Mouse (Mus musculus) spleen, adult 12 weeks (tissue): ENCODE measurements around the gene Nav2.

ENCODE experiments used
- DNase-seq: peaks from one replicate; pipeline ENCODE4 v3.0.0; 2022; ENCODE audit warnings: low spot score

The Nav2 gene

DNA sequence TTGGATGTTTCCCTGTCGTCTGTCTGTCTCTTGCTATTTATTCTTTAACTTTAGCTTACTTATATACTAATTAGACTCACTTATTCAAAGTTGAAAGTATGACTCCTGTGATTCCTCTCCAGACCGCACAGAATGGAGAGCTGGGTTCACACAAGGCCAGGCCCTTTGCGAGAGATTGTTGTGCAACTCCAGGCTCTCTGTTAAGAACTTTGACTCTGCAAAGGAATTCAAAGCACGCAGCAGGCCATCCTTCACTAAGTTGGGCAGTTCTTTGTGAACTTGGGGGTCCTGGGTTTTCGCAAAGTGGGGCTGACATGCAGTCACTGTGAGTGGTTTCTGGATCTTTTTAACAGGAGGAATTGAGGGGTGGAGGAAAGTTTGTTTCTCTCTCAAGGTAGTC lies 95.9 kb downstream of the Nav2 start:
- no peak for DNase-seq

DNA sequence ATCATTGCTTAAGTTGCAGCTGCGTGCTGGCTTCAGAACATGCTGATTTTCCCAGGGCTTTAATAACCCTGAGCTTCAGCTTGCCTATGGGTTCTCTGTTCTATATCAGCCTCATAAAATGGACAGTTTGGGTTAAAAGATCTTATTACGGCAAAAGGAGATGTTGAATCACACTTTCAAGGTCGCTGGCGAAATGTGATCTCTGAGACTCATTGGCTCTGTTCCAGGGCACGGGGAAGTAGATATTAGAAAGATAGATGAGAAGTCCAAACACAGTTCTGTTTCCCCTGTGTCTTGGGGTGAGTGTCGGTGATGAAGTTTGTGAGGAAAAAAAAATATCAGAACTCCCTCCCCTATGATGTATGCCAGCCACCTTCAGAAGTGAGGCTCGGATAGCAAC lies 98.4 kb downstream of the Nav2 start:
- no peak for DNase-seq

DNA sequence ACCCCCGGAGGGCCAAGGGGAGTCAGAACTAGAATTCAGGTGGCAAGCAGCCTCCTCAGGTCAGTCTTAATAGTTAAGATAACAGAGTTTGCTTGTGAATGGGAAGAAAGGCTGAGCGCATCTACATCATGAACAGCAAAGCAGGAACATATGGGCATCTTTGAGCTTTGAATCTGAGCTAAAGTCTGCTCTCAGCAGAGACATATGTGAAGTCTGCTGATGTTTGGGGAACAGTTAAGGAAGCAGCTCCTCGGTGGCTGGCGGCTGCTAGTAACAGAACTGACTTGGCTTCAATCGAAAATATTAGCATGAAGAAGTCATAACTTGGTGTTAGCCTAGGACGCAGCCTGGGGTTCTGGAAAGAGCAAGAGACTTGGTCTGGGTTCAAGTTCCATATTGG lies 102.2 kb downstream of the Nav2 start:
- no peak for DNase-seq

DNA sequence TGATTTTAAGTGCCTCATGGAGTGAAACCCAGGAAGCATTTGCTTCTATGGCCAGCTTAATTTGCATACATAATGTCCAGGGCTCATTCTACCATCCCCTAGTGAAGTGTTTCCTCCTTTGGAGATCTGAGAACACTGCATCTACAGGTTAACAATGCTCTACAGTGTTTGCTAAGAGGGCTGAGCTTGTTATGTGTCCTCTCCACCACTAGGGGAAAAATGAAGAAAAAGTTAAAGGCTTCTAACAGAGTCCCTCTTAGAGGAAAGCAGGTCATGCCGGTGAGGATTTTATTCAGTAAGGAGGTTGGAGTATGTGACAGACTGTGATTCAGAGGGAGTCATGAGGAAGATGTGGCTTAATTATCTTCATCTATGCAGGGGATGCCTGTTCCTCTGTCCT lies 103.5 kb downstream of the Nav2 start:
- DNase-seq: no peak

DNA sequence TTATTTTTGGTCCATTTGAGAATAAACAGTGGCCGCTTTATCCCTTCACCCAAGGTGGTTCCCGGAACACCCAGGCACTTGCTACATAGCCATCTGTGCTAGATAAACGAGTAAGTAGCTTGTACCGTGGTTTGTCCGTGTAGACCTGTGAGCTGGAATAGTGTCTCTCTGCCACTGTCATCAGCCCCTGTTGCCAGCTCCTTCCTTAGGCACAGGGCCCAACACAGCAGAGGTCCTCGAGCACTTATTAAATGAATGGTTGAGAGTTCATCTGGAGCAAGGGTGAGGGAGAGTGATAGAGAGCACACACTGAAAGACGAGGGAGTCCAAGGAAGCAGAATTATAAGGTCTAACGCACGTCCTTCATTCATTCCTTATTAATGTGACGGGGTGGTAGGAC lies 106.0 kb downstream of the Nav2 start:
- no peak for DNase-seq

DNA sequence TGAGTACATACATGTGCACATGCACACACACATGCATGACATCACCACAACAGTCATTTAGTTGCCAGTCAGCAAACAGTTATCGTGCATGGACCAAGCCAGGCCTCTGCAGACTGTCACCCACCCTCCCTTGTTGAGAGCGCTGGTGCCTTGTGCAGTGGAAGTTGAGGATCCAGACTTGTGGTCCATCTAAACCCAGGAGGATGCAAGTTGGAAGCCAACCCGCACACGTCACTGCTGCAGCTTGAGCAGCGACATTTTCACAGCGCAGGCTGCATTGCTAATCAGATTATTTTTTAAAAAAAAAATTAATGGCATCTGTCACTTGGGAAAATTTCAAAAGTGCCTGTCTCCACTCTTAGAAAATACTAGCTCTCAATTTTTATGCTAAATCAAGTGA lies 106.8 kb downstream of the Nav2 start:
- no peak for DNase-seq

DNA sequence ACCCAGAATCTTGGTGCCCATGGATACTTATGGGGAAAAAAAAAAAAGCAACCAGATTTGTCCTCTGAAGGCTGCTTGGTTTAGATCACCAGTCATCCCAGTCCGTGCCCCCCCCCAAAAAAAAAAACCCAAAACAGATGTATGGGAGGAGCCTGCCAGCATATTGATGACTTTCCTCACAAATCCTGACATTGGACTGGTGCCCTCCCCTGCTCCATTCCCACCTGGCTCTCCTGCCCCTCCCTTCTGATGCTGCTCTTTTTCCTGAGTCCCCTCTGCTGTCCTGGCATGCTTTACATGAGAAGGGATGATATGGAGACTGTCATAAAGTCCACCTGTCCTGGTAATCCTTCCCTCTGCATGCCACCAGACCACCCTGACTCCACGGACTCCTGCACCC lies 107.6 kb downstream of the Nav2 start:
- no peak for DNase-seq

DNA sequence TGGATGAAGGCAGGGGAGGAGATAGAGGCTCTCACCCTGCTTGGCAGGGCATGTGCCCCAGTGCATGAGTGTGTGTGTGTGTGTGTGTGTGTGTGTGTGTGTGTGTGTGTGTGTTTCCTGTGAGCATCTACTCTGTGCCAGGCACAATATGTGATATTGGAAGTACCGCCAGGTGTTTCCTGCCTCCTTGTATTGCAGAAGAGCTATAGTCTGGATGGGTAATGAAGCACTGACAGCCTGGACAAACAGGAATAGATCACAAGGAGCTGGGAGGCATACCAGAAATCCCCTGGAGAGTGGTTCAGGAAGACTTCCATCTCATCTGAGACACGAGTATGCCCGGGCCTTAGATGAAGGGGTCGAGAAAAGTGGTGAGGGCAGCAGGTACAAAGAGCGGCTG lies 109.3 kb downstream of the Nav2 start:
- DNase-seq: no peak

DNA sequence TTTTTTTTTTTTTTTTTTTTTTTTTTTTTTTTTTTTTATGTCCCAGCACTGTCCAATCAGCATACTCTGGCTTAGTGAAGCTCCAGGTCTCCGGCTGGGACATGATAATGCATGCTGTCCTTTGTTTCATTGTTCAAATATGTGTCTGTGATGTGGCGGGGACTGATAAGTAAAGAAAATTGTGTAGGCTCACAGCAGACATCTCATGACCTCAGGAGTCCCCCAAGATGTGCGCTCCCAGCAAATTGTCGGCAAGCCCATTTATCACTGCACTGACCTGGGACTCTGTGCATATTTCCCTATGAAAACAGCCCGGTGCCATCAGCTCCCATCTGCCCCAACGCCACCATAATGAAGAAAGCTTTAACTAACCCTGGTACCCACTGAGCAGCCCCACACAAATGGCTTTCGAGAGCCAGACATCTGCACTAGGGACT lies 110.0 kb downstream of the Nav2 start:
- no peak for DNase-seq

DNA sequence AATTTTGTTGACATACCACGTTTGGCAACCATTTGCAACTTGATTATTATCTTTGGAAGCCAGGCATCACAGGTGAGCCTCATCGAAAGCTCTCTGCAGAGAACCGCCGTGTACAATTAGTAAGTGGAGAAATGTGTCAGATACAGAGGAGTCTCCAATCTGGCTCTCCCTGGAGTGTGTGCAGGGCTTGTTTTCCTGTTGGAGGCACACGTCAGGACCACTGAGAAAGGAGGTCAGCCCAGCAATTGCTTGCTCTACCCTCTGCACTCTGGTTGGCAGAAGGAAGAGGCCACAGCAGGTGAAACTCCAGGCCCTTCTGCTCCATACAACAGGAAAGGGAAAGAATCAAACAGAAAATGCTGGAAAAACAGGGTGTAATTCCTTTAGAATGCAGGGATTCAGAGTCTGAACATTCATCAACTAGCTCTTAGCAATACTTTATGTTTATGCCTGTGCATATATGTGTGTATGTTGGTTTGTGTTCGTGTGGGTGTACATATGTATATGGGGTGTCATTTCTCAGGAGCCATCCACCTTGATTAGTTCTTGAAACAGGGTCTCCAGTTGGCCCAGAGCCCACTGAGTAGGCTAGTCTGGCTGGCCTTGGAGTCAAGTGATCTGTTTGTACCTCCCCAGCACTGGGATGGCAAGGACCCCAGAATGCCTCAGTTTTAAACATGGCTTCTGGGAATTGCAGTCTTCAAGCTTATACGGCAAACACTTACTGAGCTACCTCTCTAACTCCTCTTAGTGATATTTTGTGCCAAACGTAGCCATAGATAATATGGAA lies 116.7 kb downstream of the Nav2 start:
- no peak for DNase-seq

DNA sequence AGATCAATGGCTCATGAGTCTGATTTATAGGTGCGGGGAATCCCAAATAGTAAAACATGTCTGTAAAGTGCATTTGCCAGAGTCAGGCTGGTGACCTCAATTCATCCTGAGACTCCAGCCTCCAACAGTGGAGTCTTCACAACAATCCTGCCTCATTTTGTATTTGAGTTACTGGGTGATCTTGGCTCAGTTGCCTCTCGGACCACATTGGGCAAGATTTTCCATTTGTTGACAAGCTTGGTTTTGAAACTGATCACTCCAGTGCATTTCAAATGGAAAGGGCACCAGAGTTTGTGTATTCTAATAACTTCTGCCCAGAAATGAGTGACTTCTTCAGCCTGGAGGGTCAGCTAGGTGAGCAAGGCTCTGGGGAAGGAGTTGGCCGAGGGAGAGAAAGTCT lies 117.5 kb downstream of the Nav2 start:
- no peak for DNase-seq

DNA sequence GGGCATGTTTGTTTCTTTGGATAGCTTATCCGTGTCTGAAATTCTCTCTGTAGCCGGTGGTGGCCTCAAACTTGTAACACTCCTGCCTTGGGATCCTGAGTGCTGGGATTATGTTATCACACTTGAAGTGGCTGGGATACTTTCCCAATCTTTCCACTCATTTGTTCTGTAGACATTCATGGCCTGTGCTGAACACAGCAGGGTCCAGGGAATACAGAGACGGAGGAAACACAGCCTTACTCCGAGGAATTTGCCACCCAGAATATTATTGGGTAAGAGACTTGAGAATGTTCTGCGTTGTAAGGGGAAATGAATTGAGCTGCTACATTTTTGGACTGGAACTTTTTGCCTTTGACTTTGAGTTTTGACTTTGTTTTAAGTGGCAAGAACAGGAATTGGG lies 118.0 kb downstream of the Nav2 start:
- DNase-seq: no peak

DNA sequence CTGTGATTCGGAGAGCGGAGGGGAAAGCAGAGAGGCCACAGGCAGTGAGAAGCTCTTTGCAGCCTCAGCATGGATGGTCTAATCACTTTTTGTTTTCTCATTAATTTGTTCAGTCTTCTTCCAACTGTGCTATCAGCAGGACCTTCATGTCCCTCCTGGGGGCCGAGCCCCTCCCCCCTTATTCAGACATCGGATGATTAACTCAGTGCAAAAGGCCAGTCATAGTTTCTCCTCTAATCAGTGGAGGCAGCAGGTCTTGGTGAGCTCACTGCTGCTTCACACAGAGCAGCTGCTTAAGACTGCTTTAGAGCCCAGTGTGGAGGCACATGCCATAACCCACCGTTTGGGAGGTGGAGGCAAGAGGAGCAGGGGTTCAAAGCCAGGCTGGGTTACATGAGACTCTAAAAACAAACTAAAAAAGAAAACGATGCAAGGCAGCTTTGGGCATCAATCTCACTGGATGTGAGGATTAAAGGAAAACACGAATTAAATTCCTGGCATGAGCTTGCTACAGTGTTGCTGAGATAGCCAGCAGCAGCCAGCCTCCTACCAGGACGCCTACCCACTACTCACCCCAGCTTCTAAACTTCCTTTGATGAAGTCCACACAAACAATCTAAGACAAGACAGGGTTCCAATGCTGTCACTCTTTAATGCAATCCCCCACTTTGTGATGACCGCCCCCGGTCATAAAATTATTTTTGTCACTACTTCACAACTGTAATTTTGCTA lies 120.9 kb downstream of the Nav2 start:
- DNase-seq: no peak

DNA sequence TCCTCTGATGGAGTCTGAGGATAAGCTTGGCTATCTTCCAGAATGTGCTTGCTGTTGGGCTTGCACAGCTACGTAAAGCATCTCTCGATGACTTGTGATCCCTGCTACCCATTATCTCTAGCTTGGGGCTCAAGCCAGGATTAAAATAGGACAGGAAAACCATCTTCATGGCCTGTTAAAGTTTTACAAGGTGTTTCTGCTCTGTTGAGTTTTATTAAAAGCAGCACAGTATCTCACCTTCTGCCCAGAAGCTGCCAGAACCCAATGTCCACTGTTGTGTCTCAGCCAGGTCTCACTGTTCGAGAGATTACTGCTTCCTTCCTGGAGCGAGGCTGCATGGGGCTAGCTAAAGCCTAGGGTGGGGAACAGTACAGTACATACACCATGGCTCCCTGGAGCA lies 123.7 kb downstream of the Nav2 start:
- no peak for DNase-seq

DNA sequence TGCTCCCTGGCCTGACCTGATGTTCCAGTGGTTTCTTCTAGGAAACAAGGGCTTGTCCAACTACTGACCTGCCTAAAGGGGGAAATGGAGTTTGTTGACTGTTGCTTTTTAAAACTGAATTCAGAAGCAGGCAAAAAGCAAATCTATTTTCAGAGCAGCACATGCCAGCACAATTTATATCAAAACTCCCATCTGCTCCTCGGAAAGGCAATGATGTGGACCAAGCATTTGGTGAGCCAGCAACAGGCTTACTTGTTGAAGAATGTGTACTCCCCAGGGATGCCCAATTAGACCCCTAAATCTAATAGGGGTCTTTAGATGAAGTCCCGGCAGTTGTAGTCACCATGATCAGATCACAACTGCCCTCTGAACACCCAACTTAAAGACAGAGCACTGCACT lies 125.7 kb downstream of the Nav2 start:
- no peak for DNase-seq

DNA sequence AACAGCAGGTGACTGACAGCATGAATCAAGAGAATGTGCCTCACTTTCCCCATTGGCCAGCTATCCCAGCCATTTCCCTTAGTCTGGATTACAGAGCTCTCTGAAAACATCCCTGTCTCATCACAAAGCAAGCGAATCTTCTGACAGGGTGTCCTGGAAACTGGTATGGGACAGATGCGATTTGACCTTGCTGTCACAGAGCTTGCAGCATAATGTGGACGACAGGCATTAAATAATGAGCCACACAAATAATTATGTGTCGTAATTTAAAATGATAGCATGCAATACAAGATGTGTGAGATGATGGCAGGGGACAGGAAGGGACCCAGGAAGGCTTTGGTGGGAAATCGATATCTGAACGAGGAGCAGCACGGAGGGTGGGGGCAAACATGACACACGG lies 131.6 kb downstream of the Nav2 start:
- no peak for DNase-seq

DNA sequence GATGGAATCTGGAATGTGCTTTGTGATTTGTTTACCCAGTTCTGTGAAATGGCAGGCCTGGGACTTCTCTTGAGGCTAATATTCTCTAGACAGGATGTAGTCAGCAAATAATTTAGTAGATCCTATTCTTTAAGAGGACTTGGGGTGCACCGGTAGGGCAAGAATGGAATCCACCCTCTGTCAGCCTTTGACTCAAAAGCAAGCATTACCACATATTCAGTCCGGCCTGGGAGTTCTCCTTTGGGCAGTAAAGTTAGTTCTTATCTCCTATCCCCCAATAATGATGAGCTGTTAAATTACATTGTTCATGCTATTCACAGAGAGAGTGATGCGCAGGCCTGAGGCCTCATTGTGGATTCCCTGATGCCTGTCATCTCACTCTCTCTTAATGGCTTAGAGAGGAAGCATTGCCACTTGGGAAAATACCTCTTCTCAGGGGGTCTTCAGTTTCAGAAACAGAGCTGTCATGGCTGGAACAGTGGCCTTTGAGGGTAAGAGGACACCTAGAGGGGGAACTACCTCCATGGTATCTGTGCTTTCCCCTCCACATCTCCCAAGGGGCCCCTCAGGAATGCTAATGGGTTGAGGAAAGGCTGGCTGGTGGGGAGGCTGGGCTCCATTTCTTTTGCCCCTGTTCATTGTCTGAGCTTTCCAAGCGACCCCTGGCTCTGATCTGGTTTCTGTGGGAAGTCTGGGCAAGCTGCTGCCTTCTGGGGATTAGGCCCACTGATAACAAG lies 133.0 kb downstream of the Nav2 start:
- DNase-seq: no peak

DNA sequence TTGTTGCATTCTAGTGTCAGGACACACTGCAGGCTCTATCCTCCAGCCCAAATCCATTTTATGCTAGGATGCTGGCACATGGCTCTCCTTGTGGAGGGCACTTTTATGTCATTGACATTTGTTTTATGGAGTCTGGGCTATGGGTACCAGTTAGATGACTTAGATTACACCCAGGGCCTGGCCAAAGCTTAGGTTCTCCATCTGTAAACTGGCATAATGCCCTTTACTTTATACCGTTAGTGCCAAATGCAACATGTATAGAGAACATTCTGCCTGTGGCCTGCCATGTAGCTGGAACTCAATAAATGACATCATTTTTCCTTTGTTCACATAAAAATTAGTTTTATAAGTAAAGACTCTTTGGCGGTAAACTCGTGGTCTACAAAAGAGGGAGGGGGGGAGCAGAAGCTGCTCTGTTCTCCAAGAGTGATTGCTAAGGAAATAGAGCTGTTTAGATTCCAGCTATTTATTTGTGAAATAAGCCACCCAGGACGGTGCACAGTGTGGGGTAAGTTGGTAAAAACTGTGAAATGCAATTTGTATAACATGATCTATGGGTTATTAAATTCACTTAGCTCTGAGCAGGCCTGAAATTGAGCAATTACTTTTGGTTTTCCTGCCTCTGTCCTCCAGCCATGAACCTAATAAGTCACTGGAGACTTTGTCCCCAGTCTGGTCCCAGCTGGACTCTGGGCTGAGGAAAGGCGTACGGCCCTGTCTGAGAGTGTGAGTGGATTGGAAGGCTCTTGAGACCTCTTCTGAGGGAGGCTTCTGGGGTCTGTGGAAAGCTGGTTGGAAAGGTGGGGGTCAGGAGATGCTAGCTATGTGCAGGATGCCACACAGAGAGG lies 137.2 kb downstream of the Nav2 start:
- no peak for DNase-seq

DNA sequence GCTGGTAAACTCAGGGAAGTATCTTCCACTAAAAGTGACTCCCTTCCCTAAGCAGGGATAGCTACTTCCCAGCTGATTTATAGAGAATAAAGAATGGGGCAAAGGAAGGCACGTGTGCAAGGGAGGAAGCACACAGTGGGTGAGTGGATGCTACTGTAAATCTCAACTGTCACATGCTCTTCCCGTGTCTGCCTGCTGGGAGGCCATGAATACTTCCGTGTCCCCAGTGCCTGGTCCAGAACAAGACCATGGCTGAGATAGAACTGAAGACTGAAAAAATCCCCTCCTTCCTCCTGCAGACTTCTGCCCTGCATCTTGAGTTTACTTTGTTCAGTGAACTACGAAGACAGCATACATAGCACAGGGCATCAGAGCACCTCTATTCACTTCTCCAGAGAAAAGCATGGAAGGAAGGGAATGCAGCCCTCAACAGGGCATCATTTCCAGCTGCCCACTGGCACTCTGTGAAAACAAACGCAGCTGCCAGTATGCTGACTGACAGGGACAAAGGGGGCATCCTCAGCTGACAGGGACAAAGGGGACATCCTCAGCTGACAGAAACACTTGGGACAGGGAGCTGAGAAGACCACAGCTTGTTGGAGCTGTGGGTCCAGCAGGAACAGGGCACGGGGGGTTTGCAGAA lies 138.0 kb downstream of the Nav2 start:
- DNase-seq: no peak

DNA sequence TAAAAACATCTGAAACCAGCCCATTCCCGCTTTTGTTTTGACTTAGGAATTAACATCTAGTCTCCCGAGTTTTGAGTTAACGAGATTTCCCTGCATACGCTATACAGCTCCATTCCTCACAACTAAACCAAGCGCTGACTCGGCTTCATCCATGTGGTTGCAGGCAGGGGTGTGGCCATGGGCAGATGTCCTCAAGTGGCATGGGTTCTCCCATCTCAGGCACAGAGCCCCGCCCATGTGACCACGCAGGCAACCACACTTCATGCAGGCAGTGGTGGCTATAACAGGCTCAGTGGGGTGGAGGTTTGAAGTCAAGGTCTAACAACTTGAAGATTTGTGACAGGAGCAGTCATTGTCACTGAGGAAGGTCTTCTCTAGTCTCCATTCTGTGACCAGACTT lies 138.8 kb downstream of the Nav2 start:
- DNase-seq: no peak

DNA sequence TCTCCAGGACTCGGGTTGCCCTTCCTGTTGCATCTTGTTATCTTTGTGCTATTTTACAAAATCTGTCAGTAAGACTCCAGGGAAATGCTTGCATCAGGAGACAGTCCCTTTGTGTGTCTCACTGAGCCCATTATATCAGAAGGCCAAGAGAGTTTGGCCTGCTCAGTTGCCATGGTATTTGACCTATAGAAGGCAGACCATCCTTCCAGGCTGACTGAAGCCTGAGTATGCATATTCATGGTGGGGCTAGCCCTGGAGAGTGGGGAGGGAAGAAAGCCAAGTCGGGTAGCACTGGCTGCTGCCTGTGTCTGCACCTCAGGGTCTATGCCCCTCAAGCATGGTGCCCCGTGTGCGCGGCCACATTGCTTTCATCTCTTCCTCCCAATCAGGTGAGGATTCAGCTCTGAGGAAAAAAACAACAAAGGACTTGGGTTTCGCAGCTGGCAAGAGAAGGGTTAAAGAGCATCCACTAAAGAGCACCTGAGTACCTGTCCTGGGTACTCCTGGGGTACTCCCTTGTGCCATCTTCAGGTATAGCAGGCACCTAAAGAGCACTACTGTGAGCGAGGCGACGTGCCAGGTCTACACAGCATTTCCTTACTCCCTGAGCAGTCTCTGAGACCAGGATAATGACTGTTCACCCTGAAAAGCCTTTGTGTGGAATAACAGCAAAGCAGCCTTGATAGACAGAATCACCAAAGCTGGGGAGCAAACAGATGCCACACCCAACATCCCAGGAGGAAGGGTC lies 144.5 kb downstream of the Nav2 start:
- DNase-seq: no peak
